Mouse (Mus musculus): ENCODE data around the gene Xbp1. TPM values are rescaled to one million over a fixed set of nuclear protein-coding genes. Genes with fewer than 3 reads are reported as not detected.
"Not testable (repeated sequence)": the region's sequence is repeated elsewhere in the genome, so short reads cannot be mapped to it uniquely, and the experiment has no call there.

The Xbp1 gene
- polyA plus RNA-seq, 2 experiments from 2014 or later, result 52.4 to 55.6 TPM

DNA sequence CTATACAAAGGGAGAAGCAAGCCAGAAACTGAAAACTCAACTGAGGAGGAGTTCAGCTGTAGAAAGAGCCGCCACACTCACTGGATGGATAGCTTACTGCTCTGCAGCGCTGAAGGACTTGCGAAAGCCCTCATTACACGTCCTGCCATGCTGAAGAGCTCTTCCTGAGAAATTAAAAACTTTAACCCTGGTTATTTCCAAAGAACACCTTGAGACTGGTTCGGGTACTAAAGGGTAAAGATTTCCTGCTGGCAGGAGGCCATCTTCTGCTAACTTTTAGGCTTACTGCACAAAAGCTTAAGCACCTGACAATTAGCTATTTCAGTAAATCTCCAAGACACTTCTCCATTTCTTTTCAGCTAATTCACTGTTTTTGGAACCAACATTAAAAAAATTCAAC, 9.7 kb downstream of the Xbp1 start:
- ATAC-seq, result no peak

DNA sequence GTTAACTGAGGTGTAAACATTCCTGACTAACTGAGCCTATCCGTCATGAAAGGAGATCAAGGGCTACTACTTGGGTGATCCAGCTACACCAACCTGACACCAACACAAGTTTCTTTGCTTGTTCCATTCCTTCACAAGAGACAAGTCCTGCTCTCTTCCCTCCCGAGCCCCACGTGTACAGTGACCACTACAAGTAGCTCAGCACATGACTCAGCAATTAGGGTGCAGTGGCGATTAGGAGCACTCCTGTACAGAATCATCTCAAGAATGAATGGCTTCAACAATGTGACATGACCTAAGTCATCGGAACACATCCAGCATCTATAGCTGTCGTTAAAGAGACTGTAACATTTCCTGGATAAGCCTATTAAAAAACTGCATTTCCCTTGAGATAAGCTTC, 10.3 kb downstream of the Xbp1 start:
- ATAC-seq, result no peak

DNA sequence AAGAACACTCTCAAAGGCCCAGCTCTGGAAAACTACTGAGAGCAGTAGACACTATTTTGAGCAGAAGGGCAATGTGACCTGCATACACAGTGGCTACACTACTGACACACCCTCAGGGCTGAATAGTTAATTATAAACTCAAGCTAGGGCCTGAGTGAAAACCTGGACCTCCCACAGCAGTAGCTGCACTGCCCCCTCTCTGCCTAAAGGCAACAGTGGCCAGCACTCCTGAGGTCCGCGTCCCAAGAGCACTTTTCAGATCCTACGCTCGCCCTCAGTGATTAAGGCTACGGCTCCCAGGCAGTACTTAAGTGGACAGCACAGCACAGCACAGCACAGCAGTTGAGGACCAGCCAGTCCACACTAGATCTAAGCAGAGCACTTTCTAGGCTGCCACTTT, 12.6 kb downstream of the Xbp1 start:
- no peak for ATAC-seq

DNA sequence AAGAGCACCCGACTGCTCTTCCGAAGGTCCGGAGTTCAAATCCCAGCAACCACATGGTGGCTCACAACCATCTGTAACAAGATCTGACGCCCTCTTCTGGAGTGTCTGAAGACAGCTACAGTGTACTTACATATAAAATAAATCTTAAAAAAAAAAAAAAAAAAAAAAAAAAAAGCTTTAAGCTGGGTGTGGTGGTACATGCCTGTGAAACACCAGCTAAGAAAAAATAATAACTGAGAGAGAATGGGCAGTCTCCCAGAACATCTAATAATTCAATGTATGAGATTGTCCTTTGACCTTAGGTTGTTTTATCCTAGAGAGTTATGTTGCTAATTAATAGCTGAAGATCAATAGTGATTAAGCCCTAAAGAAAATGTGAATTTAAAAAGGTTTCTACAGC, 17.0 kb downstream of the Xbp1 start:
- ATAC-seq, result not testable (repeated sequence)

DNA sequence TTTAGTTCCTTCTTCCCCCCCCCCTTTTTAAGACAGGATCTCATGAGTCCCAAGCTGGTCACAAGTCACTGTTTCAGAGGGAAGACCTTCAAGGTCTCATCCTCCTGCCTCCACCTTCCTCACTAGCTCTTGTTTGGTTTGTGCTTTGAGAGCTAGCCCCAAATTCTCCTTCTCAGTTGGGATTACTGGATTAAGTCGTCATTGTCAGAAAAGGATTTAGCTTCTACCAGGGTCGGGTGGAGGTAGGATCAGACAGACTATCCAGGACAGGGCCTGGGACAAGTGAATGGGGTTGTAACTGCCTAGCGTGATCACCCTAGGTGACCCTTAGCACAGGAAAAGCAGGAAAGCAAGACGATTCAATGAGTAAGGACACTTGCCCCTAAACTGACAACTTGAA, 19.9 kb downstream of the Xbp1 start:
- no peak for ATAC-seq

DNA sequence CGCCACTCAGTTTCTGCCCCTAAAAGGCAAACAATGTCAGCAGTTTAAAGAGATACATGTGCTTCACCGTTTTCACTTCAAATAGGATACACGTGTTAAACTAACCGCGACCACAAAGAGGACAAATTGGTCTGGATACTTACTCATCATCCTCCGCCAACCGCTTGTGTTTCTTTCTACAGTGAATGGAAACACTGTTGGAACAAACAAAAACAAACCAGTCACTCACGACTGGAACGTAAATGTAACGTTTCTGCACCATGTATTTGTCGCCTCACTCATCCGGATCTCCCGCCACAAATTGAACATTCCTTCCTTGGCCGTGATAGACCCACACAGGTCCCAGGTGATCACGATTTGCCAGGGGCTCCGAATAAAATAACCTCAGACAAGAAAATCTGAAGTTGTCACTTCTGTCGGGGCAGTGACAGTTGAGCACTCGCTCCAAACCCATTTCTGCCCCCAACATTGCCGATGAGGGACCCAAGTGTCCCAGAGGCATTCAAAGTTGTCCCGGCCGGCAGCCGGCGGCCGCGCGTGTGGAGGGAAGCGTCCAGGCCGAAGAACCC, 20.9 kb downstream of the Xbp1 start:
- ATAC-seq, result peak; percentile 42

DNA sequence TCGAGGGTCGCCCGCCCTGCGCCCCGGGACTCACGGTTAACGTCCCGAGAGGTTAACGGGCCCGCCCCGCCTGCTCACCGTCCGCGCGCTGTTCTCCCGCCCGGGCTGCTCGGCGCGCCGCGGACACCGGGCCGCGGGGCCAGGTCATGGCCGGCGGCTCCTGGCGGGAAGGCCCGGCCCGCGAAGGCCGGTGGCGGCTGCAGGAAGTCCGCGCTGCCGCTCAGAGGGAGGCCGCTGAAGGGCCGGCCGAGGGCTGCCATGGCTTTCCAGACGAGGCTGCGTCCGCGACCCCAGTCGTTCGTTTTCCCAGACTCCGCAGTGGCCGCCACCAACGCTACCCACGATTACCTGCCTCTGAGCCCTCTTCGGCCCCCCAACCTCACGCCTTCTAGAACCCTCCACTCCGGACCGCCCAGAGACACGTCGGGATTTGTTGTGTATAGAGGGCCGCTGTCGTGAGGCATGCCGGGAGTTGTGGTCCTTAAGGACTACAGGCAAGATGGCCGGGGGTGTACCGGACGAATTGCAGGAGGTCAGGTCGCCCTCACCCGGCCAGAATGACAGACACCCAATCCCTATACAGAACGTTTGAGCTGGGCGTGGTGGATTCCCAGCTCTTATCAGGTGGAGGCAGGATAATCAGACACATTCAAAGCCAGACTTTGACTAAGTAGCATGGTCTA, 21.5 kb downstream of the Xbp1 start, which contains the start of gene Ccdc117:
Ccdc117 (minus strand) TSS at position 389 of the 683 bp plus-strand sequence.
- ATAC-seq, result peak; percentile 89

DNA sequence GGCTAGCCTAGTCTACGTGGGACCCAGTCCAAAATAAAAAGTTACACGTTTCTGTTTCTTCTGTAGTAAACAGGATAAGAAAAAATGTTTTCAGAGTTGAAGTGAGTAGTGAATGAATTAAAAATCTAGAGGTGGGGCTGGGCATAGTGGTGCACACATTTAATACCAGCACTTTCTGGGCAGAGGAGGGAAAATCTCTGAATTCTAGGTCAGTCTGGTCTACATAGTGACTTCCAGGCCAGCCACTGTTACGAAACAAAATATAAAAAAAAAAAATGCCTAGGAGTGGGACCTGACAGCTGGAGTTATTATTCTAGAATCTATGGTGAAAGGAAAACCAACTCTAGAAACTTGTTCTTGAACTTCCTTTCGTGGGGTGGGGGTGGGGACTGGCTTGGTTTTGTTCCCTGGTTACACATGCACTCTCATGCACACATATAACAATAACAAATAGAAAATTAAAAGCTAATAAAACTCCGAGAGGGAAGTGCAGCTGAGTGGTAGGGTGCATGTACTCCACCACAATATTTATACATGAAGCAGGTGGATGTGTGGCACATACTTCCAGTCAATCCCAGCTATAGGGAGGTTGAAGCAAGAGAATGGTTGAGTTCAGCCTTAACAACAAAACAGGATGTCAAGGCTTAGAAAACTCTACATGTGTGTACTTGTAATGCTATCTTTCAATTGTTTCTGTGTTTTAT, 22.2 kb downstream of the Xbp1 start:
- ATAC-seq, result no peak

DNA sequence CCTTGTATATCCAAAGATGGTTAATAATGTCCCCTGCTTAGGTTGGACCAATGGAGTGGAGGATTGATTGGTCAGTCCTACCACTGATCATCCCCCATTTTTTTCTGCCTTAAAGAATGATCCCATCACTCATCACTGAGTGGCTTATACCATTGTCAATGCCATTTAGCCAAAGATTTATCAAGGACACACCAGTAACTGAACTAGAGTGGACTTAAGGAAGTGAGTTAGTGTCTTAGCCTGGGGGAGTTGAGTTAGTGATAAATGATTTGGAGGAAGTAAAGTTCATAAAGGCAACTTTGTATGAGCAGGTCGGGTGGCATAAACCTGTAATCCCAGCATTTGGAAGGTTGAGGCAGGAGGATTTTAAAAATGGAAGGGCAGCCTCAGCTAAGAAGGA, 22.8 kb downstream of the Xbp1 start:
- no peak for ATAC-seq

DNA sequence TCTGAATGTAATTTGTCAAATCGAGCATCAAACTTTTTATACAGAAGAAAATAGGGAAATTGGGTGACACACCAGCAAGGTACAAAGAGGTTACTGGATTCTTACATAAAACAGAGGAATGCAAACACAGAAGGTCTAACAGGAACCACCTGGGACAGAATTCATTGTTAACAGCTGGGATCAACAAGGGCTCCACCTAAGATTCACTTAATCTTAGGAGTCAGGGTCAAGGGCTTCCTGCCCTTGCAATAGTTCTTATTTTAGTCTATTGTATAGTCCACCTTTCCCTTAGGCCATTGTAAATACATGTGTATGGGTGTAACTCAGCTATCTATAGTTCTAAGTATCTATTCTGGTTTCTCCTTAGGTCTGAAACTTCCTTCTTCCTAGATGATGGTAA, 24.2 kb downstream of the Xbp1 start:
- ATAC-seq, result not testable (repeated sequence)

DNA sequence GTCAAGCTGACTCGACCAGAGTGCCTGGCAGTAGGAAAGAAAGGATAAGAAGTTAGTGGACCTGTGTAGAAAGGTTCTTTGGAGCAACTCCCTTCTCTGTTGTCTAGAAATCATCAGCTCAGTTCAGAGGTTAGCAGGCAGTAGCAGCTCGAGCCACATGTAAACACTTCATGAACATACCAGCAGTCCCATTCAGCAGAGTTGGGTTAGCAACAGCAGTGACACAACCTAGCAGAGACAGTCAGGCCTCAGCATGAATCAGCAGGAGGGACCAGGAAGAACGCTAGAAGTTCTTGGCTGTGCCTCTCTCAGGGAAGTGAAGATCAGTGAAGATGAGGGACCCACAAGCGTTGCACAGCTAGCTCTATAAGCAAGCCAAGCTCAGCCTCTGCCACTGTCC, 25.0 kb downstream of the Xbp1 start:
- no peak for ATAC-seq

DNA sequence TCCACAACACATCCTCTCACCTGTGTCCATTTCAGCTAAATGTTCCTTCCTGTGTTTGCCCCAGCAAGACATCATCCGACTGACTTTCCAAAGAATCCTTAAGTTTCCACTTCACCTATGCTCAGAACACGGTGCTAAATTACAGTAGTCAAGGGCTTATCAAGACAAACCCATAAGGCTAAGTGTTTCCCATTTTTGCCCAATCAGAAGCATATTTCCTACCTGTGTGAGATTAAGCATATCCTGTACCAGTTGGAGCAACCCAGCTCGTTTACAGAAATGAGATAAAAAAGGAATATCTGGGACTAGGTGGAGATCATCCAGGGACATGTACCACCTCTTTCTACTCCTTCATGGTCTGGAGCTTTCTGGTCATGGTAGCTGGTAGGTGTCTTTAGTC, 26.2 kb downstream of the Xbp1 start:
- ATAC-seq, result no peak

DNA sequence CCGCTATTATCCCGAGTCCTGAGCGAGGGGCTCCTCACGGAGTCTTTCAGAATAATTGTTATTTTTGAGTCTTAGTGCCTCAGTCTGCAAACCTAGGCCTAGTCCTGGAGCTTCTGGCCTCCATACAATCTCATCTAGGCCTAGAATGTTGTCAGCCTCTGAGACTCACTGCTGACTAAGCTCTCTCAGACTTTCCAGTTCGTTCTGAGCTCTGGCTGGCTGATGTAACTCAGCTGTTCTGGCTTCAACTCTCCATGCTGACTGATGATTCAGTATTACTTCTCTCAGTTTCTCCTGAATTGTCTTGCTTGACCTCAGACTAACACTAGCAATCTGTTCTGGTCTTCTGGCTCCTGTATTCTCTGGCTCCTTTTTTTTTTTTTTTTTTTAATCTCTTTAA, 31.0 kb downstream of the Xbp1 start:
- no peak for ATAC-seq

DNA sequence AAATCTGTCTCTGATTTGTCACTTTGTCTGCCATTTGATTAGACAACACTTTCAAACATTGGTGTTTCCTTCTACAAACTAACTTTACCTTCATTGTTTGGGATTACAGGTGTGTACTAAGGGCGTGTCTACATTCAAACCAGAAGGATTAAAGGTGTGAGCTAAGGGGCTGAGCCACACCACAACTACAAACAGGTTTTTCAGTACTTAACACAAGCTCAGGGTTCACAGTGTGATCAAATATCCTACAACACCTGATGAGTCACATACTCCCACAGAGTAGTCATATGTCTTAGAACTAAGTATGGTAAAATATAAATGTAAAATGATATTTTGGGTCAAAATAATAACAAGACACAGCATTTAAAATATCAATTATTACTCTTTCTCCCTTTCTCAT, 31.5 kb downstream of the Xbp1 start:
- ATAC-seq, result no peak

DNA sequence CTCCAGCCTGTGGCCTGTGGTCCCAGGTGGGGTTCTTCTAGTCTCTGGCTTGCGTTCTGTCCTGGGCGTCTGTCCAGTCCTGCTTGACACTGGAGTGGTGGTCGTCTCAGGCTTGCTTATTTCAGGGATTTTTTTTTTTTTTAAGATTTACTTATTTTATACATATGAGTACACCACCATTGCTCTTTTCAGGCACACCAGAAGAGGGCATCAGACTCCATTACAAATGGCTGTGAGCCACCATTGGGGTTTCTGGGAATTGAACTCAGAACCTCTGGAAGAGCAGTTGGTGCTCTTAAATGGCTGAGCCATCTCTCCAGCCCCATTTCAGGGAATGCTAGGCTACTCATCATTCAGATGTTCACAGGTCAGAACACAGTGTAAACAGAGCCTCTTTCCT, 39.8 kb downstream of the Xbp1 start:
- ATAC-seq, result no peak

DNA sequence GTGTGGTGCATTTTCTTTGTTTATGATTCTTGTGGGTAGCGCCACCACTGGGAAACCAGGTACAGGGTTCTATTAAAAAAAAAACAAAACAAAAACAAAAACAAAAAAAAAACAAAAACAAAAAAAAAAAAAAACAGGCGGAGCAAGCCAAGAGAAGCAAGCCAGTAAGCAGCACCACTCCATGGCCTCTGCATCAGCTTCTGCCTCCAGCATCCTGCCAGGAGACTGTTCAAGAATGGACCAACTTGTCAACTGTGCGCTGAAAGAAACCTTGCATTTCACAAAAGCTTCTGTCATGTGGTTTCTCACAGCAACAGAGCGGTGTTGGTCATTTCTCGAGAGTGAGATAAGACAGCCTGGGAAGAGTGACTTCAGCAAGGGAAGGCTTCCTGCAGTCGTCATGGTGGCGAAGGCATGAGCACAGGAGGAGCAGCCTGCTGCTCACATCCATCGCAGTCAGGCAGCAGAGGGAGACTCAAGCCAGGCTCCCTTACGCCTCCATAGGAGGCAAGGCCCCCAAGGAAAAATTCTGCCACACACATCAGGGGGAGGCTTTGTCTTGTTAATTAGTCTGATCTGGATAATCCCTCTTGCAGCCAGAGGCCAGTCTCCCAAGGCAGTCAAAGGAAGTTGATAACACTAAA, 42.3 kb downstream of the Xbp1 start:
- ATAC-seq, result no peak

DNA sequence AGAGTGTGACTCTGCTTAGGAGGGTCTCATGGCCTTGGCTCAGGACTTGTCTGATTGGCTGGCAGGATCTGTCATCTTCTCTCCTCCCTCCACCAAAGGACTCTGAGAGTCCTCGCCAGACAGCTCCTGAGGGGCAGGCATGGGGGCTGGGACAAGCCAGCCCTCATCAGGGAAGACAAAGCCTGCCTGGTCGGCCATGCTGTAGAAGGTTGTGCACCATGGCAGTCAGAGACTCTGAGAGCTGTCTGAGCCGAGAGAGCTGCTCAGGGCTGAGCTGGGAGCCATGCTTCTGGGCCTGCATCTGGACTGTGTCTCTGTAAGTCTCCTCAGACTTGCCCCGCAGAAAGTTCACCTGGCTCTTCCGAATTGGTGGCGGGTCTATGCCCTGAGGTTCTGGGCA, 43.4 kb downstream of the Xbp1 start:
- no peak for ATAC-seq

DNA sequence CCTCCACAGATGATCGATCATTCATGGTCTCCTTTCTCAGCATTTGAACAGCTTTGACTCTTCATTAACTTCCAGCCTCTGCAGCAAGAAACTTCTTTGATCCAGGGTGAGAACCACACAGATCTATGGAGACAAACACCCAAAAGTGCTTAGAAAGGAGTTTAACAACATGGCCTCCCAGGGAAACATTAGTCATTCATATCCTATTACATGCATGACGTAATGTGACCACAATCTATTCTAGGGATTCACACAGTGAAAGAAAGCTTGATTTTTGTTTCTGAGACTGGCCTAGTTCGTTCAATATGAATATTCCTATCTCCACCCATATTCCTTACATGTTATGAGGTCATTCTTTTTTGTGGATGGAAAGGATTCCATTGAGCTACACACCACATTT, 45.1 kb downstream of the Xbp1 start:
- no peak for ATAC-seq

DNA sequence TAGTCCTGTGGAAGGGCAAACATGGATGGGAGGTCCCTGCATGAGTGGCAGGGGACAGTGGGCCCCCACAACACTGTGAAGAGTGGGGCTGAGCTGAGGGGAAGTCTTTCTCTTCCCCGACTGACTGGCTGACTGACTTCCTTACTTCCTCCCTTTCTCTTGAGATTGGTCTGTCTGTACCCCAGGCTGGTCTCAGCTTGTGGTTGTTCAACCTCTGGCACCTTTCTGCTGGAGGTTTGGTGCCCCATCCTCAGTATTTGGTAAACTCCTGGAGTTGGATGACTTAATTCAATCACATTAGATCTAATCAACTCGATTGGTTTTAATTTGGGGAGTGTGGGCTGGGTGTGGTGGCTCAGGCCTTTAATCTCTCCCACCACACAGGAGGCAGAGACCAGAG, 46.0 kb downstream of the Xbp1 start:
- ATAC-seq, result no peak

DNA sequence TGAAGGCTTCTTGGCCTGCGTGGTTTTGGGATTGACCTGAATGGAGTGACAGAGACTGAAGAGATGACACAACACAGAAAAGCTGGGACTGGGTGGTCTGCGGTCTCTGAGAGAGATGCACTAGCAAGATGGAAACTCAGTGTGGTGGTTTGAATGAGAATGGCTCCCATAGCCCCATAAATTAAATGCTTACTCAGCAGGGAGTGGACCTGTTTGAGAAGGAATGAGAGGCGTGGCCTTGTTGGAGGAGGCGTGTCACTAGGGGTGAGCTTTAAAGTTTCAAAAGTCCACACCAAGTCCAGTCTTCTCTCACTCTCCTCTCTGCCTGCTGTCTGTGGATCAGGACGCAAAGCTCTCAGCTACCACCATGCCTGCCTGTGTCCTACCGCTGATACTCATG, 47.2 kb downstream of the Xbp1 start:
- no peak for ATAC-seq

DNA sequence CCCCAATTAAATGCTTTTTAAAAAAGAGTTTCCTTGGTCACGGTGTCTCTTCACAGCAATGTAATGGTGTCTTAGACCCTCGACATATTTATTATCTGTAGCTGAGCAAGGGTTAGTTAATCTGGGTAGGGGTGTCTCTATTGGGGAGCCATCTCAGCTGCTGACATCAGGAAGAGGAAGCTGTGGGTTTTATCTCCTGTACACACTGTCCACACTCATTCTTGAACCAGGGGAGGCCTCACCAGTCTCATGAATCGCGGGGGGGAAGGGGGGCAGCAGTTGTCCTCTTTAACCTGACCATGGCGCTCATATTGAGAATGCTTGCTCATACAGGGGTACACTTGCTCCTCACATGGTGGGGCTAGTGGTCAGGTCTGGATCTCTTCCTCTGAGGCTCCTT, 47.6 kb downstream of the Xbp1 start:
- no peak for ATAC-seq

DNA sequence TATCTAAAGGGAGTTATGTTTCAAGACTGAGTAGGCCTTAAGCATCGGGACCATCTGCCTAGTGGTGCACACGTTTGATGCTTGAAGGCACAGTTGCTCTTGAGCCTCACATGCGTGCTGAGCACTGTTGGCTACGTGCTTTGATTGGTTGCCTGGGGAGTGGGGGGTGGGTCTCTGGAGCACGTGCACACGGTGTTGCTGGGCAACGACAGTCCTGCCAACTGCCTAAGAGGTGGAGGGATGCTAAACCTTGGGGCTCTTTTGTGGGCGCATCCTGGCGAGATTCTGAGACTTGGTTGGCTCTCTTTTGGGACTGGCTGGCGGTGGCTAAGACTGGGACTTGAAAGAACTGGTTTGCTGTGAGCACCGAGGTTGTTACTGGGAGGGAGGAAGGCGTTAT, 49.0 kb downstream of the Xbp1 start, which contains the start of gene Ankrd36:
Ankrd36 (plus strand) TSS at position 211 of the 400 bp plus-strand sequence.
- ATAC-seq, result no peak

DNA sequence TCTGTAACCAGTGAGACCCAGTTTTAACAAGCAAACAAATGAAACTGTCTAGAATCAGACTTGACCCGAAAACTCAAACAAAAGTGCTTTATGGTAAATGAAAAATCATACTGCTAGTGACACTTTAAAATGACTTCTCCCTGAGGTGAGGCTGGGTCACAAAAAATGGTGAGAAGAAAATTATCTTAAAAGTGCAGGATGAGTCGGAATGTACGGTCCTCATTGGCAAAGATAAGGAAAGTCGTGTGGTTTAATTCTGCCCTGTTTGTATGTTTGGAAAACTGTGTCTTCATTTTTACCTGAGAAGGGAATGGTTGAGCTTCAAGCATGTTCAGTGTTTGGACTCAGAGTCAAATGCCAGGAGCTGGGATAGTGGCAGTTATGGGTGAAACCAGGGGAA, 51.4 kb downstream of the Xbp1 start:
- ATAC-seq, result no peak

DNA sequence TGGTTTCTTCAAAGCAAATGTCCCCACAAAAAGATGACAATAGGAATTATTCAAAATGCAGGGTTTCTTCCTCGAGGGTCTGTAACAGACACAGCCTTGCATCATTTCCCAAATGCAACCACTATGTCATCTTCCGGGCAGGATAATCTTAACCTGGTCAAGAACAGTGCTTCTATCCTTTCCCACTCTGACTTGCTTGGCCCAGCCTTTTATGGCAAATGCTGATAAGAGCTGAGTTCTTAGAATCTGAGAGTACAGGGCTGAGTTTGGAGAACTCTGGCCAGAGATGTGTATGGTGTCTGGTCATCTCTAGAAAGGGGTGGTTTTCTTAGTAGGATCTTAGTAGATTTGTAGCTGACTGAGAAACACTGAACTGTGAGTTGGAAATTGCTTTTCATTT, 53.4 kb downstream of the Xbp1 start:
- ATAC-seq, result no peak

Data from activated CD4-positive, CD25-positive, alpha-beta regulatory T cell, adult 4 months (primary cell).